Mouse (Mus musculus): ENCODE data around the gene Unc45b. TPM values are rescaled to one million over a fixed set of nuclear protein-coding genes. Genes with fewer than 3 reads are reported as not detected.
"Not testable (repeated sequence)": the region's sequence is repeated elsewhere in the genome, so short reads cannot be mapped to it uniquely, and the experiment has no call there.

The Unc45b gene
- polyA plus RNA-seq, 1 experiment: 7.1 TPM

- 92% methylated on average over 4 of the region's 4 CpGs for WGBS
- no peaks in the 10 kb centered on the region for H3K36me3 ChIP-seq (ENCODE audit: control insufficient read depth, insufficient read depth, low read length)
- no peaks in the 10 kb centered on the region; the same call in 1 of the 2 replicates for H3K27me3 ChIP-seq (ENCODE audit: control insufficient read depth, insufficient read depth, low read length)
- no peak overlapping the region for H3K4me3 ChIP-seq (ENCODE audit: control insufficient read depth, insufficient read depth, low read length)
- no peak overlapping the region for H3K27ac ChIP-seq (ENCODE audit: control insufficient read depth, insufficient read depth, low read length)
- TF ChIP-seq CTCF (IDR thresholded peaks at IDR 0.05; ENCODE audit: borderline replicate concordance, control insufficient read depth, extremely low read depth, insufficient read depth, low read length, poor library complexity): no peak
- no peak for TF ChIP-seq POLR2A (IDR thresholded peaks at IDR 0.05; ENCODE audit: control insufficient read depth, extremely low read depth, insufficient read depth, low read length, poor library complexity)
- DNase-seq: no peak
- no peaks in the 10 kb centered on the region for H3K4me1 ChIP-seq (replicated peaks; ENCODE audit: control insufficient read depth, insufficient read depth, low read length)
These were observed 11.3 kb downstream of the Unc45b start for GRCm38 (mm10) chr11:82921691-82922090.

GRCm38 (mm10) chr11:82923910-82924309 lies 13.6 kb downstream of the Unc45b start:
- H3K4me3 ChIP-seq (ENCODE audit: control insufficient read depth, insufficient read depth, low read length); DNase-seq; H3K36me3 ChIP-seq (ENCODE audit: control insufficient read depth, insufficient read depth, low read length); H3K4me1 ChIP-seq (replicated peaks; ENCODE audit: control insufficient read depth, insufficient read depth, low read length); H3K27ac ChIP-seq (ENCODE audit: control insufficient read depth, insufficient read depth, low read length); H3K27me3 ChIP-seq (ENCODE audit: control insufficient read depth, insufficient read depth, low read length): not testable (repeated sequence)
- WGBS: 9% methylated on average over 6 of the region's 6 CpGs

- 79% methylated on average over 20 of the region's 20 CpGs for WGBS
- no peaks in the 10 kb centered on the region for H3K36me3 ChIP-seq (ENCODE audit: control insufficient read depth, insufficient read depth, low read length)
- TF ChIP-seq POLR2A (IDR thresholded peaks at IDR 0.05; ENCODE audit: control insufficient read depth, extremely low read depth, insufficient read depth, low read length, poor library complexity) (no peak), CTCF (IDR thresholded peaks at IDR 0.05; ENCODE audit: borderline replicate concordance, control insufficient read depth, extremely low read depth, insufficient read depth, low read length, poor library complexity) (no peak)
- no peak overlapping the region for H3K4me3 ChIP-seq (ENCODE audit: control insufficient read depth, insufficient read depth, low read length)
- no peak overlapping the region for H3K27ac ChIP-seq (ENCODE audit: control insufficient read depth, insufficient read depth, low read length)
- no peak for DNase-seq
- peaks cover 10% of the 10 kb centered on the region for H3K4me1 ChIP-seq (replicated peaks; ENCODE audit: control insufficient read depth, insufficient read depth, low read length)
- H3K27me3 ChIP-seq (ENCODE audit: control insufficient read depth, insufficient read depth, low read length): peaks cover 28% of the 10 kb centered on the region
These were observed 18.7 kb downstream of the Unc45b start for GRCm38 (mm10) chr11:82928897-82929632.

- Histone ChIP-seq H3K4me3 (ENCODE audit: control insufficient read depth, insufficient read depth, low read length) (no peak overlapping the region), H3K27me3 (ENCODE audit: control insufficient read depth, insufficient read depth, low read length) (peaks cover 34% of the 10 kb centered on the region), H3K4me1 (replicated peaks; ENCODE audit: control insufficient read depth, insufficient read depth, low read length) (peaks cover 10% of the 10 kb centered on the region), H3K36me3 (ENCODE audit: control insufficient read depth, insufficient read depth, low read length) (no peaks in the 10 kb centered on the region), H3K27ac (ENCODE audit: control insufficient read depth, insufficient read depth, low read length) (no peak overlapping the region)
- 43% methylated on average over 3 of the region's 3 CpGs for WGBS
- no peak for TF ChIP-seq CTCF (IDR thresholded peaks at IDR 0.05; ENCODE audit: borderline replicate concordance, control insufficient read depth, extremely low read depth, insufficient read depth, low read length, poor library complexity)
- no peak for TF ChIP-seq POLR2A (IDR thresholded peaks at IDR 0.05; ENCODE audit: control insufficient read depth, extremely low read depth, insufficient read depth, low read length, poor library complexity)
- DNase-seq: no peak
These were observed 19.2 kb downstream of the Unc45b start for GRCm38 (mm10) chr11:82929633-82929950.

GRCm38 (mm10) chr11:82930391-82930955 lies 20.1 kb downstream of the Unc45b start:
- H3K36me3 ChIP-seq (ENCODE audit: control insufficient read depth, insufficient read depth, low read length); H3K27ac ChIP-seq (ENCODE audit: control insufficient read depth, insufficient read depth, low read length); DNase-seq; H3K4me1 ChIP-seq (replicated peaks; ENCODE audit: control insufficient read depth, insufficient read depth, low read length); H3K4me3 ChIP-seq (ENCODE audit: control insufficient read depth, insufficient read depth, low read length): not testable (repeated sequence)
- H3K27me3 ChIP-seq (ENCODE audit: control insufficient read depth, insufficient read depth, low read length): peaks cover 39% of the 10 kb centered on the region
- WGBS: 21% methylated on average over 84 of the region's 85 CpGs

GRCm38 (mm10) chr11:82931161-82931560 lies 20.8 kb downstream of the Unc45b start:
- not testable (repeated sequence) for DNase-seq; H3K4me1 ChIP-seq (replicated peaks; ENCODE audit: control insufficient read depth, insufficient read depth, low read length); H3K27ac ChIP-seq (ENCODE audit: control insufficient read depth, insufficient read depth, low read length); H3K4me3 ChIP-seq (ENCODE audit: control insufficient read depth, insufficient read depth, low read length); H3K36me3 ChIP-seq (ENCODE audit: control insufficient read depth, insufficient read depth, low read length)
- peaks cover 42% of the 10 kb centered on the region for H3K27me3 ChIP-seq (ENCODE audit: control insufficient read depth, insufficient read depth, low read length)
- 11% methylated on average over 63 of the region's 63 CpGs for WGBS

GRCm38 (mm10) chr11:82931671-82932450 lies 21.5 kb downstream of the Unc45b start:
- not testable (repeated sequence) for DNase-seq; H3K4me3 ChIP-seq (ENCODE audit: control insufficient read depth, insufficient read depth, low read length); H3K27ac ChIP-seq (ENCODE audit: control insufficient read depth, insufficient read depth, low read length); H3K36me3 ChIP-seq (ENCODE audit: control insufficient read depth, insufficient read depth, low read length); H3K4me1 ChIP-seq (replicated peaks; ENCODE audit: control insufficient read depth, insufficient read depth, low read length)
- WGBS: 6% methylated on average over 116 of the region's 119 CpGs
- peaks cover 42% of the 10 kb centered on the region for H3K27me3 ChIP-seq (ENCODE audit: control insufficient read depth, insufficient read depth, low read length)
